Mouse (Mus musculus): ENCODE results near the gene Lct. TPM values are rescaled to one million over a fixed set of nuclear protein-coding genes. Genes with fewer than 3 reads are reported as not detected.
A peak's percentile ranks its signal among the peaks of the same experiment; 100 is the strongest.
"Not testable (repeated sequence)": the region's sequence is repeated elsewhere in the genome, so short reads cannot be mapped to it uniquely, and the experiment has no call there.

Gene Lct
- total and polyA plus RNA-seq, 2 experiments from 2014 or later, result 0.04 to 0.11 TPM

- TF ChIP-seq CTCF (IDR thresholded peaks at IDR 0.05; ENCODE audit: low read depth) (no peak), EP300 (IDR thresholded peaks at IDR 0.05; ENCODE audit: low read depth) (no peak)
- Histone ChIP-seq H3K4me2 (ENCODE audit: low read depth, low read length) (no peak overlapping the region), H3K4me3 (ENCODE audit: low read depth, low read length) (no peak overlapping the region), H3K36me3 (replicated peaks; ENCODE audit: control insufficient read depth, insufficient read depth, low read length) (peaks cover 85% of the 10 kb centered on the region), H3K27ac (ENCODE audit: low read depth) (no peak overlapping the region), H3K27me3 (ENCODE audit: control insufficient read depth, insufficient read depth, low read length) (no peaks in the 10 kb centered on the region), H3K9ac (replicated peaks; ENCODE audit: low read depth, low read length) (no peak overlapping the region), H3K9me3 (replicated peaks; ENCODE audit: control insufficient read depth, low read length) (no peaks in the 10 kb centered on the region), H3K4me1 (ENCODE audit: control insufficient read depth, insufficient read depth) (no peaks in the 10 kb centered on the region)
- WGBS, result 89% methylated on average over 1 of the region's 1 CpGs
- ATAC-seq (ENCODE audit: insufficient read depth, low read depth) (no peak), DNase-seq (ENCODE audit: low spot score) (no peak)
Measured at GRCm38 (mm10) chr1:128275908-128276307, 52.2 kb downstream of the Lct start.

- no peak overlapping the region for H3K27ac ChIP-seq (ENCODE audit: low read depth)
- ATAC-seq (ENCODE audit: insufficient read depth, low read depth) (no peak), DNase-seq (ENCODE audit: low spot score) (no peak)
- no peak overlapping the region for H3K4me3 ChIP-seq (ENCODE audit: low read depth, low read length)
- no peaks in the 10 kb centered on the region for H3K27me3 ChIP-seq (ENCODE audit: control insufficient read depth, insufficient read depth, low read length)
- 78% methylated on average over 3 of the region's 3 CpGs for WGBS
- no peak for TF ChIP-seq CTCF (IDR thresholded peaks at IDR 0.05; ENCODE audit: low read depth)
- no peak for TF ChIP-seq EP300 (IDR thresholded peaks at IDR 0.05; ENCODE audit: low read depth)
- no peak overlapping the region for H3K4me2 ChIP-seq (ENCODE audit: low read depth, low read length)
- no peaks in the 10 kb centered on the region for H3K4me1 ChIP-seq (ENCODE audit: control insufficient read depth, insufficient read depth)
- H3K9ac ChIP-seq (replicated peaks; ENCODE audit: low read depth, low read length), result no peak overlapping the region
- peaks cover 84% of the 10 kb centered on the region for H3K36me3 ChIP-seq (replicated peaks; ENCODE audit: control insufficient read depth, insufficient read depth, low read length)
- H3K9me3 ChIP-seq (replicated peaks; ENCODE audit: control insufficient read depth, low read length), result no peaks in the 10 kb centered on the region
Measured at GRCm38 (mm10) chr1:128270731-128271130, 57.4 kb downstream of the Lct start.

GRCm38 (mm10) chr1:128267061-128267460 is 61.1 kb downstream of the Lct start:
- not testable (repeated sequence) for H3K27me3 ChIP-seq (ENCODE audit: control insufficient read depth, insufficient read depth, low read length); H3K4me1 ChIP-seq (ENCODE audit: control insufficient read depth, insufficient read depth); H3K4me3 ChIP-seq (ENCODE audit: low read depth, low read length); H3K9me3 ChIP-seq (replicated peaks; ENCODE audit: control insufficient read depth, low read length); ATAC-seq (ENCODE audit: insufficient read depth, low read depth); H3K4me2 ChIP-seq (ENCODE audit: low read depth, low read length); H3K27ac ChIP-seq (ENCODE audit: low read depth); DNase-seq (ENCODE audit: low spot score); H3K9ac ChIP-seq (replicated peaks; ENCODE audit: low read depth, low read length)
- H3K36me3 ChIP-seq (replicated peaks; ENCODE audit: control insufficient read depth, insufficient read depth, low read length), result peaks cover 76% of the 10 kb centered on the region
- 80% methylated on average over 7 of the region's 7 CpGs for WGBS

- 1% methylated on average over 19 of the region's 19 CpGs for whole genome bisulfite sequencing
- TF ChIP-seq EP300 (IDR thresholded peaks at IDR 0.05; ENCODE audit: low read depth) (no peak), CTCF (IDR thresholded peaks at IDR 0.05; ENCODE audit: low read depth) (no peak)
- peak overlapping the region; percentile 95 for H3K27ac ChIP-seq (ENCODE audit: low read depth)
- peak; percentile 43; the same call in 1 of the 2 replicates for ATAC-seq (ENCODE audit: insufficient read depth, low read depth)
- peak overlapping the region; percentile 93 for H3K4me2 ChIP-seq (ENCODE audit: low read depth, low read length)
- no peaks in the 10 kb centered on the region for H3K36me3 ChIP-seq (replicated peaks; ENCODE audit: control insufficient read depth, insufficient read depth, low read length)
- DNase-seq (ENCODE audit: low spot score), result peak; percentile 32
- H3K4me3 ChIP-seq (ENCODE audit: low read depth, low read length), result peak overlapping the region; percentile 73
- H3K4me1 ChIP-seq (ENCODE audit: control insufficient read depth, insufficient read depth), result peaks cover 13% of the 10 kb centered on the region
- H3K27me3 ChIP-seq (ENCODE audit: control insufficient read depth, insufficient read depth, low read length), result no peaks in the 10 kb centered on the region
- peak overlapping the region; percentile 88 for H3K9ac ChIP-seq (replicated peaks; ENCODE audit: low read depth, low read length)
- H3K9me3 ChIP-seq (replicated peaks; ENCODE audit: control insufficient read depth, low read length), result no peaks in the 10 kb centered on the region
Measured at GRCm38 (mm10) chr1:128244727-128245355, 83.3 kb downstream of the Lct start.

GRCm38 (mm10) chr1:128243996-128244726 is 84.0 kb downstream of the Lct start:
- peaks cover 13% of the 10 kb centered on the region for H3K4me1 ChIP-seq (ENCODE audit: control insufficient read depth, insufficient read depth)
- under 1% methylated on average over 70 of the region's 71 CpGs for WGBS
- peak overlapping the region; percentile 88 for H3K9ac ChIP-seq (replicated peaks; ENCODE audit: low read depth, low read length)
- peak overlapping the region; percentile 73 for H3K4me3 ChIP-seq (ENCODE audit: low read depth, low read length)
- peak overlapping the region; percentile 93 for H3K4me2 ChIP-seq (ENCODE audit: low read depth, low read length)
- H3K27ac ChIP-seq (ENCODE audit: low read depth), result peak overlapping the region; percentile 95
- ATAC-seq (ENCODE audit: insufficient read depth, low read depth) (peak; percentile 96), DNase-seq (ENCODE audit: low spot score) (peak; percentile 98)
- H3K27me3 ChIP-seq (ENCODE audit: control insufficient read depth, insufficient read depth, low read length), result no peaks in the 10 kb centered on the region
- TF ChIP-seq CTCF (IDR thresholded peaks at IDR 0.05; ENCODE audit: low read depth) (no peak), EP300 (IDR thresholded peaks at IDR 0.05; ENCODE audit: low read depth) (no peak)
- no peaks in the 10 kb centered on the region for H3K9me3 ChIP-seq (replicated peaks; ENCODE audit: control insufficient read depth, low read length)
- H3K36me3 ChIP-seq (replicated peaks; ENCODE audit: control insufficient read depth, insufficient read depth, low read length), result no peaks in the 10 kb centered on the region

Data from heart, postnatal 0 days (tissue).